Mouse (Mus musculus) left cerebral cortex, adult 11 months (tissue): ENCODE data around the gene Lama4.

Source experiments
- DNase-seq: peaks from one replicate; pipeline ENCODE4 v3.0.0; 2022; ENCODE audit warnings: low spot score

Gene Lama4

DNA sequence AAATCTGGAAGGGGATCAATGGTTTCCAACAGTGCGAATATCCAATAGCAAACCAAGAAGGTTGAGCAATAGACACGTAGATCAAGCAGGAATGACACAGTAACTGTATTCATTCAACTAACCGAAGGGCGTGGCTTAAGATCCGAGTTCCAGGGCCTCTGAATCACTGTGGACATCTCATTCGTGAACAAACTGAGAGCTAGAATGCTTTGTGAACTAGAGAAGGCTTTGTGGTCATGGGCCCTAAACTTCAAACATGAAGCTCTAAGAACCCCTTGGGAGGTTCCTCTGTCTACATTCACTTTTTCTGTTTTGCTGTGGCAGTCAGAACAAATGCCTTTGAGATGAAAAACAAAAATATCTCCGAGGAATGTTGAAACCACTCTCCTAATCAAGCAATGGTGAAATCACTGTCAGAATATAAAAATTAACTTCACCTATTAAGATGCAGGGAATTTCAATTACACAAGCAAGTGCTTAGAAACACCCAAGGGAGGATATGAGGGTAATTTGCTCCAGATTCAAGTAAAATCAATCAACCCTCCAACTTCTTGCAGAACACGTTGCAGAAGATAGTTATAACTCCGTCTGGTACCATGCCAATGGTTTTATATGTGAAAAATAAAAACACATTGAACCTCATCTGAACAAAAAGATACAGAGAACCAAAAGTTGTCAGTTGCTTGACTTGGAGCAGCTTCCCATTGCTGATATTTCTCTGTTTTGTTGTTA, 29.6 kb downstream of the Lama4 start:
- DNase-seq = no peak

- no peak for DNase-seq
These were observed 30.6 kb downstream of the Lama4 start for GRCm38 (mm10) chr10:38995896-38996295.

DNA sequence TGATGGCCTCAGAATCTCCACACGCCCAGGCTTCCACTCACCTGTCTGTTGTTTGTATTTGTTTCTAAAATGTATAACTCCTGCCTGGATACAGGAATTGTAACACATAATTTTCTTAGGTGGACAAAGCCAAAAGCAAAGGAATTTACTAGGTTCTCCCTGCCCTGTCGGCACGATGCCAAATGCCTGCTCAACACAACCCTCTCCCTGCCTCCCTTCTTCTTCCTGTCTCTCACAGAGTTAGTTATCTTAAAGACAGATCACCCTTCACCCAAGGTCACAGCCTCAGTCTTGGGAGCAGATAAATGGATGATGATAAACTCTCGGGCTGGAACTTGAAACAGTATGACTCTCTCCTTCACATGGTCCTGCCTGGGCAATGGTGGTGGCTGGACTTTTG, 35.6 kb downstream of the Lama4 start:
- no peak for DNase-seq

DNA sequence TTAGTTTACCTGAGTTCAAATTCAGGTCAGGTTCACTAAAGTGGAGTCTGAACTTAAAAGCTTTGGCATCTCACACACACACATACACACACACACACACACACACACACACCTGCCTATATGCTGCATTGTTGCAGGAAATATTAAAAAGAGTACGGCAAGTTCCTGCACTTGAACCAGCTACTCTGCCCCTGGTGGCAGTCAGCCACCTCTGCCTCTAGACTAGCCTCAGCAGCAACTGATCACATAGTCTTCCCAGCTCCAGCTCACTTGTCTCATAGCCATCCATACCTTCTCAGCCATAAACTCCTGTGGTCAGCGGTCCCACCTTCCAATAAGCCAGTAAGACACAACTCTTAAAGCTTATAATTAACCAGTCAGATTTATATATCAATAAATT, 37.2 kb downstream of the Lama4 start:
- DNase-seq = no peak

- no peak for DNase-seq
These were observed 38.2 kb downstream of the Lama4 start for GRCm38 (mm10) chr10:39003520-39003919.

- no peak for DNase-seq
These were observed 40.2 kb downstream of the Lama4 start for GRCm38 (mm10) chr10:39005494-39005893.

GRCm38 (mm10) chr10:39006433-39007105, 41.3 kb downstream of the Lama4 start:
- DNase-seq = no peak

DNA sequence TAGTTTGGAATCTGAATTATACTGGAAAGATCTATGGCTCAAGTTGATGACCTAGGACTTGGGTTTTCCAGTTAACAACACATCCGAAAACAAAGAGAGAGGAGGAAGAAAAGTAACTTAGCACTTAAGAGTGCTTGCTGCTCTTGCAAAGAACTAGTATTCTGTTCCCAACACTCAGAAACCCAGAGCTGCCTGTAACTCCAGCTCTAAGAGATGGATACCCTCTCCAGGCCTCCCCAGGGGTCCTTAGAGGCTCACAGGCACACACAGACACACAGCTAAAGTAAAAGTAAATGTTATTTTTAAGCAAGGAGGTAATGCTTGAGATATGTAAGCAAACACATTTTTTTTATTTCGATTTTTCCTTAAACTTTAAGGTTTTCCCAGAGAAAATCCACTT, 49.5 kb downstream of the Lama4 start:
- no peak for DNase-seq

DNA sequence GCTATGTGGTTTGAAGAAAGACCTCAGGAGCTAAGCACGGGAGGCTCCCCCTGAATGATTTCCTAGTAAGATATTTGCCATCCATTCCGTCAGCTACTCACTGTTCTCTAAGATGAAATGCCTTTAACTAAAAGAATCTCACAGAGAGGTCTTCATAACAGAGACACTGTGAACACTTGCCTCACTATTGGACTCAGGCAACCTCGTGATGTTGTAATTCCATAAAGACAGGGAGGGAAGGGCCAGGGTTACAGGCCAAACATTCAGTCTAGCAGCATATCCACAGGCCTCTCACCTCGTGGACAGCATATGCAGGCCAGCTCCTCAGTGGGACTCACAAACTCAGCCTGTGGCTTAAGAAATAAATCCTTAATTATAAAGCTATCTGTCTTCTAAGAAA, 52.7 kb downstream of the Lama4 start:
- DNase-seq = no peak

GRCm38 (mm10) chr10:39018635-39019034, 53.3 kb downstream of the Lama4 start:
- no peak for DNase-seq

DNA sequence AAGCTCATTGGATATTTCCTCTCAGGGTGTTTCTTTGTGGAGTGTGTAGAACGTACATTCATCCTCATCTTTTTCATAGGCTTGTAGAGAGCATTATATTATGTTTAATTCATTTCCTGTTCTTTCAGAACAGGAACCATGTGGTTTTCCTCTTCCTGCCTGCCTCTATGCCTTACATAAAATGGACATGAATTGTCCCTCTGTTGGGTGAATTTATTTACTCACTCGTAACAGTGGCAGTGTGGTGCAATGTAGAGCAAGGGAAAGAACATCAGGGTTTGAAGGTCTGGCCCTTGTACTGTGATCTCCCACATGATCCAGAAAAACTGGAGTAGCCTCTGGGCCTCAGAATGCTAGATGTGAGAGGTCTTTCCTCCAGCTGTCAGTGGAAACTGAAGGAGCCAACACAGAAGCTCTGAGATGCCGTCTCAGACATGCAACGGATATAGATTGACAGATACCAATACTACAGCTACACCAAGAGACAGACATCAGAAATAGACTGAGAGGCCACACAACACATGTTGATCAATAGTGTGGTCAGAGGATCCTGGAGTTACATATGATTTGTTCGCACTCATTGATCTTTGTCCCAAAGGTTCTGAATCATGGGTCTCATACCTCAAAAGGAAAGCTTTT, 58.4 kb downstream of the Lama4 start:
- DNase-seq = no peak

GRCm38 (mm10) chr10:39026529-39026928, 61.2 kb downstream of the Lama4 start:
- DNase-seq = no peak

- no peak for DNase-seq
These were observed 61.7 kb downstream of the Lama4 start for GRCm38 (mm10) chr10:39027058-39027457.

GRCm38 (mm10) chr10:39028403-39028802, 63.1 kb downstream of the Lama4 start:
- DNase-seq = no peak

- DNase-seq = no peak
These were observed 64.2 kb downstream of the Lama4 start for GRCm38 (mm10) chr10:39029297-39030147.

- DNase-seq = no peak
These were observed 64.9 kb downstream of the Lama4 start for GRCm38 (mm10) chr10:39030148-39030685.

GRCm38 (mm10) chr10:39039564-39039963, 74.2 kb downstream of the Lama4 start:
- DNase-seq = no peak

DNA sequence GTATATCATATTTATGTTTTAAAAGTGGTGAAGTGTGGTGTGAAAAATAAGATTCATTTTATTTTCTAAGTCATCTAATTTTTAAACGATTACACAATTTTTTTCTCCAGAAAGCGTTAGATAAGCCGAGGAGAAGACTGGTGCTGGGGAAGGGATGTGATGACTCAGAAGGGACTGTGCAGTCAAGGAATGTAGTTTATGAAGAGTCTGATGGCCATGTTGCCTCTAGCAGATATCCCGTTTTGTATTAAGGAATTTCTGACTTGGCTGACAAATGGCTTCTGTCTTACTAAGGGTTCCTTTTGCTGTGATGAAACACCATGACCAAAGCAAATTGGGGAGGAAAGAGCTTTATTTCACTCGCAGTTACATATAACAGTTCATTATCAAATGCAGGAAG, 74.7 kb downstream of the Lama4 start:
- DNase-seq = no peak

DNA sequence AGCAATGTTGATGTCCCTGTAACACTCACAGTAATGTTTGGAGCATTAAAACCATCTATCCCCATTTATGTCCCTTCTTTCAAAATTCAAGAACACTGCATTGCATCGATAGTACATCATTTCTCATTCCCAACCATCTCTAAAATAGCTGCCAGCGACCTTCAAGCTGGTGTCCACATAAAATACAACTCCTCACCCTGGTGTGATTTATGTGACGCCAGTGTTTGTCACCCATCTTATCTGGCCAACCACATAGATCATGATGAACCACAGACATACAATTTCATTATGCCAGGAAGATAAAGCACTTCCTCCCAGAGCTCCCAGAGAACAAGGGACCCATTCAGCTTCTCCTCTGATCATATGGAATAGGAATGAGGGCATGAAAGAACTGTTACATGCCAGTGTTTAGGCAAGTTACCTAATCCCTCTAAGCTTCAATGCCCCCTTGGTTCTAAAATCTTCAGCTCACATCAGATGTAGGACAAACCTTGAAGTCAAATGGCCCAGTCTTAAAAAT, 79.2 kb downstream of the Lama4 start:
- DNase-seq = no peak

GRCm38 (mm10) chr10:39045111-39045510, 79.8 kb downstream of the Lama4 start:
- DNase-seq = no peak

DNA sequence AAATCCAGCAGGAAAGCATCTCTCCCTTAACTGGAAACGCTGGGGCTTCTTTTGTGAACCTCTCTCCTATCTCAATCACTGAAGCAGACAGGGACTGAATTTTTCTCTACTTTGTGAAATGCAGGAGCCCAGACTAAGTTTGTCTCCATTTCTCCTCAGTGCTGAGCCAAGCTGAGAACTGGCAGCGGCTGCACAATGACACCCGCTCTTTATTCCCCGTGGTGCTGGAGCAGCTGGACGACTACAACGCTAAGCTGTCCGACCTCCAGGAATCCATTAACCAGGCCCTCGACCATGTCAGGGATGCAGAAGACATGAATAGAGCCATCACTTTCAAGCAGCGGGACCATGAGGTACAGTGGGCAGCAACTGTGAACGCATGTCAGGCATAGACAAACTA, 82.5 kb downstream of the Lama4 start:
- DNase-seq = no peak
